Mouse (Mus musculus): ENCODE measurements around the gene Cd200.
"Not testable (repeated sequence)": the region's sequence is repeated elsewhere in the genome, so short reads cannot be mapped to it uniquely, and the experiment has no call there.

Cd200 gene

DNA sequence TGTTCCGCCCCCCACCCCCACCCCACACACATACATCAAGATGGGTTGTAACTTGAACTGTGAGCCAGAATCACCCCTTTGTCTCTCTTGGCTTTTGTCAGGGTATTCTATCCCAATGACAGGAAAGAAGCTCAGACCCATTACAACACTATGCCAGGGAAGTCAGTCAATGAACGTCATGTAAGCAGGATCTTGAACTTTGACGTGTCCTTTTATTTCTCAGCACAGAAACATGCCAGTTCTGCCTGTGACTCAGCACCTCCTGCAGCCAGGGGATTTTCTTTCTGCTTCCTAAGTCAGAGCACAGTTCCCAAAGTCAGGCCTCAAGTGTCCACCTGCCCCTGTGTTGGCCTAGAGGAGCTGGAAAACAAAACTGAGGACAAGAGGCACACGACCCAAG lies 31.5 kb downstream of the Cd200 start:
- no peak for DNase-seq (ENCODE audit: low spot score)

DNA sequence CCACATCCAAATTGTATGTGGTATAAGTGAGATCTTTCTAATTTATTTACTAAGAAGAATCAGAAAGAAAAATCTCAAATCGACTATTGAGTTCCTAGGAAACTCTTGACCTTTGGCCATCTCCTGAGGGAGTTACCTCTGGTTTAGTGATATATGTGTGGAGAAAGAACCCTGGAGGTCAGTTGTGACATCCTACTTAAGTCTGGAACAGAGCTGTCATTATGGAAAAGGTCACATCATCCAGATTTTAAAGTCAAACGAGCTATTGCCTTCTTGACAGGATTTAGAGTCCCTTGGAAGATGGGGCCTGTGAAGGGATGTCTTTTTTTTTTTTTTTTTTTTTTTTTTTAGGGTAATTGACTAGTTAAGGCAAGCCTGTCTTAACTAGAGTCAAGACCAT lies 32.0 kb downstream of the Cd200 start:
- no peak for DNase-seq (ENCODE audit: low spot score)

DNA sequence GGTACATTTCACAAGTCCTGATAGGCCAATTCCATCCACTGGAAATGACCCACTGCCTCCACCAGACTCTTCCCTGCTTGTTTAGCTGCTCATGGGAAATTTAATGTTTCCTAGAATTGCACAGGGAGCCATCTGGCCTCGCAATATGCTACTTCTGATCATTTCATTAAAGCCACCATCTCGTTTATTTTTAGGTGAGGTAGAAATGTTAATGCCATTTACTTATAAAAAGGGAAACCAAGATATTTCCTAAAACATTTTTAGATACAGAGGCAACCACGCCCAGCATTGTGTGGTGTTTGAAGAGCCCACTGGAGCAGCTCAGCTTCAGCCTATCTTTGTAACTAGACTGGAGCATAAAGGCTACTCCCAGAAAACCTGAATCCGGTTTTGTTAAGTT lies 32.6 kb downstream of the Cd200 start:
- DNase-seq (ENCODE audit: low spot score) = no peak

DNA sequence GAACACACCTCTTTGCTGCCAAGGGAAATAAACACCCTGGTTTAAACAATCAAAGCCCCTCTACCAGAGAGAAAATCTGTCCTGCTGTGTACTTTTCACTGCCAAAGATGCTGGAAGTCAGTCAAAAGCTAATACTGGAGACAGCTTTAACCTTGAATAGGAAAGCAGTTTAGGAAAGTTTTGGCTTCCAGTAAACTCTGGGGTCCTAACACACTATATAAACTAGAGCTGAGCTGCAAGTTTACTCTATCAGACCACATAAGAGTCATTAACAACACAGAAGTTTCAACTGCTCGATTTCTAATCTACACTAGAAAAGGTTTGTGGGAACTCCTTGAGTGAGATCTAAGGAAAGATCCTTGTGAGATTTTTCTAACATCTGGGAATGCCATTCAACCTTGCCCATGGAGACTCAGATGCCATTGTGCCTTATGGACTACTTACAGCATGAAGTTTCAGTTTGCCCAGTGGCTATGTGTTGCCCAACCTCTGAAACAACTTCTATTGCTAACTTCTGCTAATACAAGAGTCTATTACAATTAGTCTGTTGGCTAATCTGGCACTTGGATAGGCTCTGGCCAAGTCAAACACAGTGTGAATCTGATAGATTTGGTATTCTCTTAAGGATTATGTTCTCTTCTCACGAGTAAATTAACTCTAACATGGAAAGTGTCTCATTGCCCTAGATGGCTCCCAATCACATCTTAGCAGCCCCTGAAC lies 33.2 kb downstream of the Cd200 start:
- no peak for DNase-seq (ENCODE audit: low spot score)

DNA sequence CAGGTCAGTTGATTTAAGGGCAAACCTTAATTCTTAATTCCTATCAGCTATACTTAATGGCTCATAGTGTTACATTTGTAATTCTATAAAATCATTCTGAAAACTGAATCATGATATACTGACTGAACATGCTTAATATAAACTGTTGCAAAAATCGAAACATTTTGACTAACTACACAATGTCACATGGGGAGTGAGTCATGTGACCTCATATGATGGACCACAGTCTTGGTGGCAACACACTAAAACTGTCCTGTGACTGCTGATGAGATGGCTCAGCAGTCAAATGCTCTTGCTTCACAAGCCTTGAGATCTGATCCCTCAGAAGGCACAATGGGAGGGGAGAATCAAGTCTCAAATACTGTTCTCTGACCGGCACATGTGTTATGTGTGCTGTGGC lies 34.8 kb downstream of the Cd200 start:
- no peak for DNase-seq (ENCODE audit: low spot score)

DNA sequence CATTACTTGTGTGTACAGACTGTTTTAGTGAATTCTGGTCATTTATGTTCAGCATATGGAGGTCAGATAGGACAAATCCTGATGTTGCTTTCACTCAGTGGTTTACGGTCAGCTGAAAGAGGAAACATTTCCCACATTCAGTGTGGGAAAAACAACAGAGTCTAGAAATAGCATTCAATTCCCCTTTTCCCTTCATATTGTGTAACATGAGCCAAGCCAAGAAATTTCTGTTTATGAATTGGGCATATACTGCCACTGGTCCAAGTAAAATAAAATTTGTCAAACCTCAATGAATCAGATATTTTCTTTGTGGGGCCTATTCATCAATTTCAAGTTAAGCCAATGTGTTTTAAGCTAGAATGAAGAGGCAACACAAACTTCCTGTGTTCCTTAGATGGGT lies 37.8 kb downstream of the Cd200 start:
- no peak for DNase-seq (ENCODE audit: low spot score)

DNA sequence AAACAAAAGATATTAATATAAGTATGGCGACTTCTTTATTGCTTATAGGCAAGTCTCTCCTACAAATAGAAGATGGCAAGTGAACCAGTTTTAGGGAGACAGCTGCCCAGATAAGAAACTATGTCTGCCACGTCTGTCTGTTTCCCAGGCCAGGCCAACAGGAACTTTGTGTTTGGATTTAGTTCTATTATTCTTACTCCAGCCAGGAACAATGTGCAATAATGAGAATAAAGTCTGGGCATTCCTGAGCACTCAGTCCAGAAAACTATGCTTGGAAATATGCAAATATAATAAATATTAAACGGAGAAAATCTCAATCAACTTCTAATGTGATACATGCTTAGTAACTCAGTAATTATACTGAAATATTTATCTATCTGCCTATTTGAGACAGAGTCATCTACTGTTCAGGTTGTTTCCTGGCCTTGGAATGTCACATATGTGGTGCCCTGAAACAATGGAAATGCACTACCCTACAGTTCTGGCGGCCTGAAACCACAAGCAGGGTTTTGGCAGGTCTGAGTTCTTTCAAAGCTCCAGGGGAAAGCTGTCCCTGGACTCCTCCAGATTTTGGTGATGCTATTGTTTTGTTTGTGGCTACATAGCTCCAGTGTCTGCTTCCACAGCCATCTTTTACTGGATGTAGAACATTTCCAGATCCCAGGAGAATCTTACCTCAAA lies 39.4 kb downstream of the Cd200 start:
- no peak for DNase-seq (ENCODE audit: low spot score)

DNA sequence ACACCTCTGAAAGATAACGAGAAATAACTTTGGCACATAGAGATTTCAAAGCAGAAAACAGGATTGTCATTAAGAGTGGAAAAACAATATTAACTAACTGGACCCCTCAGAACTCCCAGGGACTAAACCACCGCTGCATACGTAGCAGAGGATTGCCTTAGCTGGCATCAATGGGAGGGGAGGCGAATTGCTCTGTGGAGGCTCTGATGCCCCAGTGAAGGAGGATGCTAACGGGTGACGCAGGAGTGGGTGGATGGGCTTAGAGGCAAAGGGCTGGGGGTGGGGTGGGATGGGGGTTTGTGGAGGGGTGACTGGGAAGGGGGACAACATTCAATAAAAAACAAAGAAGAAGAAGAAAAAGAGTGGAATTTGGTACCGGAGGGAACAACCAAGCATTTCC lies 42.7 kb downstream of the Cd200 start:
- DNase-seq (ENCODE audit: low spot score) = no peak

DNA sequence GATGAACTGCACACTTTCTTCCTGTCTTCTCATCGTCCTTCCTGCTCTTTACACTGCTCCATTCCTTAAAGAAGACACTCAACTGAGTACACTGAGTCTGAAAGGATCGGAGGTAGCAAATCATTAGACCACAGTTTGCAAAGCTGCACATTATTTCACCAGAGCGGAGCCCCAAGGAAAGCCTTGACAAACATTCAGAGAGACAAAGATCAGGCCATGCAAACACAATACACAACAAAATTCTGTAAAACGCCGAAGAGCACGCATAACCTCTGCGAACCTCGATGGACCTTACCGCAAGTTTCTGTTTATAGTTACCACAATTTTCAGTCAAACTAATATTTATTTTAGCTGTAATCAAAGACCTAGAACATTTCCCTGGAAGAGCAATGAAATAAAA lies 43.5 kb downstream of the Cd200 start:
- DNase-seq (ENCODE audit: low spot score) = no peak

DNA sequence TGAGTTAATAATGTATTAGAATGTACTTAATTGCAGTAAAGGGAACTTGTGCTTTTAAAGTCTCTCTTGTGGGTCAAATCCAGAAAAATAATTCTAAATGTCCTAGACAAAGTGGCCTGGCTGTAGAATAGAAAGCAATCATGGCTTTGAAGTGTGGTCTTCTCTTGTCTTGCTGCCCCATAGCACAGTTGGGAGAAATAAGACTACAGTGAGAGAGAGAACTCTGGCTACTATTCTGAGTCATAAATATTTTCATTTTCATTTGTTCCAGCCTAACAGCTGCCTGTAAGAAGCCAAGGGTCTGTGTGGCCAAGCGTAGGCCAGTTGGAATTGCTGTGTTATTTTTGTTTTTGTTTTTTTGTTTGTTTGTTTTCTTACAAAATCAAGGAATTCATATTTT lies 44.2 kb downstream of the Cd200 start:
- DNase-seq (ENCODE audit: low spot score) = no peak

DNA sequence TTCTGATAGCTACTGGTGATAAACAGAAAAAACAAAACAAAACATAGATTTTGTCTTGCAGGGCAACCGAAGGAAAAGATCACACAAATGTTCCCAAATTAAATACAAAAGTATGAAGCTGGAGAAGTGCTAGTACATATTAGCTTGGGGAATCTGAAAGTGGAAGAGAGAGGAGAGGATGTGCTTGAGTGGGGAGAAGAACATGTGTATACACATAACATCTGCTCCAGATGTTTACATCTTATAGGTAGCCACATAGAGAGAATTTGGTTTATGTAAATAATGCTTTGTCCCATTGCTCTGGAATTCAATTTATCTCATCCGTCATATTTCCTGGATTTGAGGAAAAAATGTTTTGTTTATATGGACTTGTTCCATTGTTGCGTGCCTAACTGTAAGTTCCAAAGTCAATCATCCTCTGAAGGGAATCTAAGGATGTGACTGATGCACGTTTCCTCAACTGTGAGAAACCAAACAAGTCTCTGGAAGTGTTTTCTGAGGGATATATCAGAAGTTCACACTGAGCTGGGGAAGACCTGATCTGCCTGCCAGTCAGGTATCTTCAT lies 45.3 kb downstream of the Cd200 start:
- no peak for DNase-seq (ENCODE audit: low spot score)

DNA sequence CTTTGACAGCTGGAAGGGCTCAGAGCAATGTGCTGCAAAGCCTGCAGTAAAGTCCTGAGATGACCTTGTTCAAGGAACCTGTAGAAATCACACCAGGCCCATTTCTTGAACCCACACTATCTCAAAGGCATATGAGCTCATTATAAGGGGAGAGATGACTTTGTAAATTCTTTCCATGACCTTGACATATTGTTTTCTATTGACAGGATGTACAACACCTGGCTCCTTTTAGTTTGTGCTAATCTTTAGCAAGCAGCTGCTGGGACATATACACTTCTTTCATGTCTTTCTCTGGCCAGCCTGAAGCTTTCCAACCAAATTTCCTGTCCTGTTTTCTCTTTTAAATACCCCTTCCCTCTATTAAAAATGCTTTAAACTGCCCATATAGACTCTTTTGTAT lies 47.4 kb downstream of the Cd200 start:
- DNase-seq (ENCODE audit: low spot score) = no peak

DNA sequence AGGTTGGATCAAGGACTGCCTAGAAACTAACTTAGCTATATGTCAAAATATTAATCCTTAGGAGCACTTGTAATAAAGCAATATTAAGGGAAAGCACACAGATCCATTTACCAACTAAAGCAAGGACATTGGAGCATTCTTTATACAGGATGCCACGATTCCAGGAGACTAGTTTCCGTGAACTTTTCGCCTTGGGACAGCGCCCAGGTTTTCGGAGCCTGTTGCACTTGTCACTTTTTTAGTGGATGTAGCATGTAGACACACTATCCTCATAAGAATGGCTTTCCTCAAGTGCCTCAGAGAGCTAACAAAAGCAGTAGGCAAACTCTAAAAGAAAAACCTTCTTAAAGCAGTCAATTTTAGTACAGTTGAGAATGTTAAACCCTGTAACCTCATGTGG lies 50.4 kb downstream of the Cd200 start:
- not testable (repeated sequence) for DNase-seq (ENCODE audit: low spot score)

DNA sequence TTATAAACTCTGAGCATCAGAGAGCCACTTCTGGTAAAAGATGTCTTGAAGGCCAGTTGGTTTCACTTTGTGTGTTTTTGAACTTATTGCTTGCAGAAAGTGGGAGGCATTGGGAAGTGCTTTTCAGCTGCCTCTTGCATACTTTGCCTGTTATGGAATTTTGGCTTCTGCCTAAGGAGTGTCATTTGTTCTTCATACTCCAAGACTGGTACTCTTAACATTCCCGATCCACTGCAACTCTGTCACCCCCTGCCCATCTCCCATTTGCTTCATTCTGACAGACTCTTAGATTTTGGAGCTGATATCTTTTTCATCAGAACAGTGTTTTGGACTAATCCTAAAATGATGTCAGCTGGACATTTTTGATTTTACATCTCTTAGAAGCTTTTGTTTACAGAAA lies 51.7 kb downstream of the Cd200 start:
- DNase-seq (ENCODE audit: low spot score) = no peak

DNA sequence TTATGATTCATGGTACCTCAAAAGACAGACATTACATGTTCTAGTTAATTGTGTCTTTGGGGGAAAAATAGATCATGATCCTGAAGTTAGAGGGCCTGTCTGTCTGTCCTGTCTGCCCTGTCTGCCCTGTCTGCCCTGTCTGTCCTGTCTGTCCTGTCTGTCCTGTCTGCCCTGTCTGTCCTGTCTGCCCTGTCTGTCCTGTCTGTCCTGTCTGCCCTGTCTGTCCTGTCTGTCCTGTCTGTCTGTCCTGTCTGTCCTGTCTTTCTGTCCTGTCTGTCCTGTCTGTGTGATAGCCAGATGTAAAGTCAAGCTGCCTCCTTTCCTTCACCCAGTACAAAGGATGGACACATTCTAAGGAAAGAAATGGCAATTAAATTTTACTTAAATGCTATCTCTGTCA lies 56.0 kb downstream of the Cd200 start:
- peak; percentile 53 for DNase-seq (ENCODE audit: low spot score)

DNA sequence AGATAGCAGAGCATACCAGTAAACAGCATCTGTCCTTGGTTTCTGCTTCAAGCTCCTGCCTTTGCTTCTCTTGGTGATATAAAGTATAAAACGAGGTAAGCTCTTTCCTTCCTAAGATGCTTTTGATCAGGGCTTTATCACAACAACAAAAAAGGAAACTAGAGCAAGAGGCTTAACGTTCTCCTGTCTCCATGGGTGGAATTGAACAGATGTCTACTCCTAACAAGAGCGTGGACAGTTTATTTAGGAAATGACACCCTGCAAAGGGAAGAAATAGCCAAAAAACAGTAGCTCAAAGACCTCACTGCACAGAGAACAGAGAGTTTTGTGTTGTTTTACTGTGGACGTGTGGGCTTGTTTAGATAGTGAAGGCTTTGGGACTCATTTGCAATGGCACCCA lies 58.1 kb downstream of the Cd200 start:
- no peak for DNase-seq (ENCODE audit: low spot score)

DNA sequence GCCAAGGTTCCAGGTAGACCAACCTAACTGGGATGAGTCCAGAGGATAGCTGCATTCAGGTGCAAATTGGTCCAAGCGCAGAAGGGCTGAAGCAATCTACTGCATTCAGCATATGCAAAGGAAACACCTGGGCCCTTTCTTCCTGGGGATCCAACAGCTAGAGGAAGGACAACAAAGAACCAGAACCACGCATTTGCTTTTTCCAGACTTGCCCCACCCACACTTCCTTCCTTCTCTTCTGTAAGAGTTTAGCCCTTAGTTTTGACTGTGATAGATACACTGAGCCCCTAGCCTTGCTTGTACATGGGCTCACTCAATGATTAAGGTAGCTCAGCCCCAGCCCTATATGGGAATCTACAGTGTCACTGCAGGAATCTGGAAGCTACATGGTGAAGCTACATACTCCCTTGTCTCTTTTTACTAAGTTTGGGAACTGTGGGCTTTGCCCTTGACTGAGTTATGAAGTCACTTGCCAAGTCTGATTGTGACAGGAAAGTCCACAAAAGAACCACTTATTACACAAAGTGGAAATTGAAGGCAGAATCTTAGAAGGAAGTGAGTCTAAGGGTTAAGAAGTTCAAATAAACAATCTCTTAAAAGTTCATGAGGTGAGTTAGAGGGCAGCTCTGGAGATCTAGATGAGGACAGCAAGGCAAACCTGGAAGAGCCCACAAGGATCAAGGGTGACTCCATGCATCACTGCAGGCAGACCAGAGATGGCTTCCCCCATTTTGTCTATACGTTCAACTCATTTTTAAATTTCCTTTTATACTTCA lies 59.1 kb downstream of the Cd200 start:
- no peak for DNase-seq (ENCODE audit: low spot score)

DNA sequence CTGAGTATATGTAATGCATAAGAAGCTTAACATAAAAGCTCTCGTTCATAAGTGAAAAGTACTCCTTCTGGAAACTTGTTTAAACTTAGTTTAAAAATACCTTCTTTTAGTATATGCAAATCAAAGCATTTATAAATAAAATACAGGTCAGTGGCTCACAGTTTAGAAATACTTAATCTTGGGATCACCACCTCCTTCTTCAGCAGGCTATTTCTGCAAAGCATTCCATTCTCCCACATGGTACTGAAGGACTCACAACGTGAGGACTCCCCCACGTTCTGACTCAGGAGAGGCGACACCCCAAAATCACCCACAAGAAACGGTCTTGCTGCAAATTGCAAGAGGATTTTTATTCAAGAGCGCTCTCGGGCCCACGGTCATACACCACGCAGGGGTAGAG lies 60.6 kb downstream of the Cd200 start:
- not testable (repeated sequence) for DNase-seq (ENCODE audit: low spot score)

DNA sequence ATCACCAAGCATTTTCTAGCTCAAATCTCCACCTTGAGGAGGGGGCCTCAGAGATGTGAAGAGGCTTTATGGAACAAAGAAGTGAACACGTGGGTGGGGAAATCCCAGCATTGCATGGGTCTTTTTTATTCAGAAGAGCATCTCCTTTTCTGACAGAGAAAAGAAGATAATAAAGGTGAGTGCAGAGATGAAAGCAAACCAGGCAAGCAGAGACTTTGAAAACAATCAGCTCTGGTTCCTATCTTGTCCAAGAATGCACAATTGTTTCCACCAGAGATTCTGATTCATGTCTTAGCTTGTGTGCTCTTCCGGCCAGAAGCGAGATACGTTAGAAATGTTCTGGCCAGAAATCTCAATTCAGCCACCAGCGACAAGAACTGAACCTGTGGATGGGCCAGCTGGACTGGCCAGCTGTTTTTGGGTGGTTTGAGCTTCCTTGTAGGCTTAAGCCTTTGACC lies 61.9 kb downstream of the Cd200 start:
- no peak for DNase-seq (ENCODE audit: low spot score)

DNA sequence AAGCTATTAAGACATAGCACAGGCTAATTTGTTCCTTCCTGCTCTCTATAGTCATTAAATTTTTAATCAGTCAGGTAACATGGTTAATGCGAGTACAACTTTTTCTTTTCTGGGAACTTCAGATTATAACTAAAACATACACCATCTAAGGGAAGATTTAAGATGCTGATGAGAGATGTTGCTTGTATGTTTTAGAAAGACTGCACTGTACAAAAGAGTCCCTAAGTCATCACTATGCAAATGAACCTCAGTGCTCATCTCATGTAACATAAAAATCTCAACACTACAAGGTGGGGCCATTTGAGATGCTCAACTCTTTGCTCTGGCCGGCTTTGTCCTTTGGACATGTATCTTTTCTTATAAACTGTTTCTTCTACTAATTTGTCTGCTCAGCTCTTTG lies 62.5 kb downstream of the Cd200 start:
- no peak for DNase-seq (ENCODE audit: low spot score)

DNA sequence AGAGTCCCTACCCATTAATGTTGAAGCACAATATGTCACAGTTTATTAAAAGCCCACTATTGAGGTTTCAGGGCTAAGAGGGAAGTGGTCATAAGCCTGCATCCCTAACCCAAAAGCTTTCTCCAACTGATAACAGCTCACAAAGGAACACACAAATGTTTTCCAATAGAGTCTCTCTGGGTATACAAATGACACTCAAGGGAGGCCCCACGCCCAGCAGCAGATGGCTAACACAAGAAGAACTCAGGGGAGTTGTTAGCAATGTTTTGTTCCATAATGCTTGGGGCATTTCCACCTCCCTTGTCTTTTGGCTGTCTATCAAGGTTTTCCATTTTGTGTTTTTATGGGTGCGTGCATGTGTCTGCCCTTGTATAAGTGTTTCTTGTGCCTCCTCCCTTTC lies 64.0 kb downstream of the Cd200 start:
- DNase-seq (ENCODE audit: low spot score) = peak; percentile 45

DNA sequence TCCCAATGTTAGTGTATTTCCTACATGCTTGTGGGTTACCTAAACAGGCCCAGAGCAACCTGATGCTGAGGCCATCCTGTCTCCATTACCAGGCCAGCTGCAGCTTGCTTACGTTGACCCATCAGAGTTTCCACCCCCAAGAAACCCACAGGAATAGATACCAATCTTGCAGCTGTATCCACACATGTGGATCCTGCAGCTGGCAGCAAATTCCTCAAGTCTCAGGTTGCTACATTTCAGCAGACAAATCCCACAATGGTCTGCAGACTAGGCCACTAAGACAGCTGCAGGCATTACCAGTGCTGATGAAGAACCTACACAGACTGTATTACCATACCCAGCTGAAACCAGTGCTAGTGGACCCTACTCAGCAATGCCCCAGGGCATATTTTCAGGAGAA lies 72.4 kb downstream of the Cd200 start:
- DNase-seq (ENCODE audit: low spot score) = no peak

DNA sequence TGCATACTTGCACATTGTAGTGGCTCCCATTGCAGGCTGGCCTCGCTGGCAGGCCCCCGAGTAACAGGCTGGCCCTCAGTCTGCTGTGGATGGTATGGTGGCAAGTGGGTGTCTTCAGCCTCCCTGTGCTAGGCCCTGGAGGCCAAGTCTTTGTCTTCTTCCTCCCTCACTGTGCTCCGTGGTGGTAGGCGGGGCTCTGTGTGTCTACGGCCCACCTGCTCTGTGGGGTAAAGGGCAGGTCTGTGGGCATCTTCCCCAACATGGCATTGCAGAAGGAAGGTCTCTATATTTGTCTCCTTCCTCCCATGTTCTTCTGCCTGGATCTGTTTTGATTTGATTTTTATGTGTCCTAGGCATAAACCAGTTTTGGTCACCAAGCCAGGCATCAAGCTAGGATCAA lies 74.0 kb downstream of the Cd200 start:
- no peak for DNase-seq (ENCODE audit: low spot score)
